Mouse (Mus musculus) lung, postnatal 0 days (tissue): ENCODE data around the gene Dpp6.

ENCODE experiments used
- CTCF ChIP-seq: IDR thresholded peaks from 2 replicates; pipeline ENCODE4 v1.5.1; 2016; ENCODE audit warnings: antibody characterized with exemption, mild to moderate bottlenecking
- EP300 ChIP-seq: IDR thresholded peaks from 2 replicates; pipeline ENCODE4 v1.6.1; 2016; ENCODE audit warnings: antibody characterized with exemption, mild to moderate bottlenecking, control low read depth

- TF ChIP-seq CTCF: no peak
- no peak for TF ChIP-seq EP300
These were observed 168.1 kb downstream of the Dpp6 start for GRCm38 (mm10) chr5:26985114-26985513.
